Mouse (Mus musculus) CD4-positive naive resting alpha-beta T cell, adult 76 days (primary cell): ENCODE results near the gene Pramef17. TPM values are rescaled to one million over a fixed set of nuclear protein-coding genes. Genes with fewer than 3 reads are reported as not detected.

Experiments used
- total RNA-seq: library from RNA; stranded (reverse); gene quantifications from one replicate; pipeline ENCODE4 v1.2.4, GENCODE M21; 2023

The Pramef17 gene
- not detected for total RNA-seq

DNA sequence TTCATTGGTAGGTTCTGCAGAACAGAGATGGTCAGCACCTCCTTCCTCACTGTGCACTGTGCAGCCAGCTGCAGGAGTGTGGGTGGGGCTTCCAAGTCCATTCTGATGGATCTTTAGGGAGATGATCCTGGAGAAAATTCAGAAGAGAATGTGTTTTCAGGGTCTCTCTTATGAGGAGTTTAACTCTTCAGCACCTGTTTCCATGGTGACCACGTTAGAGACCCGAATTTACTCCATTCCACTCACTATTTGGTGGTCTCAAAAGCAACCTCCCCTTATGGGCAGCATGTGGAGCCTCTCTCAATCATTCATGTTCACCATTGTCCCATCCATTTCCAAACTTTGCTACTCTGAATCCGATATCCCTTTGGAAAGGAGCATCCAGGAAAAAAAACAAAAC lies at the start of gene Pramef17:
TSS of gene Pramef17 (minus strand) at position 101 of the 400 bp plus-strand sequence.

DNA sequence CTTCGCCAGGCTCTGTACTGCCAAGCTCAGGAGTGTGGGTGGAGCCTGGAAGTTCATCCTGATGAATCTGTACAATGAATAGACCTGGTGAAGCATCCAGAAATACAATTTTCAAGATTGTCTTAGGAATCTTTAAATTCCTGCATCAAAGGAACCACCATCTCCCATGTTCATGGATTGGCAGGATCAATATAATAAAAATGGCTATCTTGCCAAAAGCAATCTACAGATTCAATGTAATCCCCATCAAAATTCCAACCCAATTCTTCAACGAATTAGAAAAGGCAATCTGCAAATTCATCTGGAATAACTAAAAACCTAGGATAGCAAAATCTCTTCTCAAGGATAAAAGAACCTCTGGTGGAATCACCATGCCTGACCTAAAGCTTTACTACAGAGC lies 27.3 kb downstream of the Pramef17 start, which contains the start of gene Gm13101:
TSS of gene Gm13101 (minus strand) at position 101 of the 400 bp plus-strand sequence.

GRCm38 (mm10) chr4:143950916-143951315 lies 43.3 kb downstream of the Pramef17 start, which contains the start of gene Pramef25:
Pramef25 (minus strand) TSS chr4:143951016.

Other genes with a start within 250 kb of the Pramef17 start
- not detected for gene Gm13023, start 205.0 kb downstream of the Pramef17 start, total RNA-seq
- gene Gm13084, start 178.3 kb downstream of the Pramef17 start, total RNA-seq: not detected
- gene Gm13103, start 147.9 kb downstream of the Pramef17 start, total RNA-seq: not detected
- gene Pramef6, start 94.0 kb downstream of the Pramef17 start, total RNA-seq: not detected
- gene Pramef25, start 43.4 kb downstream of the Pramef17 start, total RNA-seq: not detected
- gene Gm13101, start 27.4 kb downstream of the Pramef17 start, total RNA-seq: not detected
- not detected for gene Pramel4, start 64.8 kb upstream of the Pramef17 start, total RNA-seq
- gene Gm13102, start 112.1 kb upstream of the Pramef17 start, total RNA-seq: not detected
- not detected for gene Oog3, start 168.3 kb upstream of the Pramef17 start, total RNA-seq
- gene Oog2, start 196.3 kb upstream of the Pramef17 start, total RNA-seq: not detected
- gene C87977, start 218.9 kb upstream of the Pramef17 start, total RNA-seq: not detected